Comparison of ENCODE assay signal across 9 mouse cellular contexts in genomic region chr11:32552401-32553090, GRCm38 (mm10). TPM values are rescaled to one million over a fixed set of nuclear protein-coding genes. Genes with fewer than 3 reads are reported as not detected.
DNase-seq lines count a peak whose midpoint lies in the region; ATAC-seq and TF ChIP-seq lines count a peak whose summit lies in the region.
"Had no signal": no experiment of that assay in that cellular context is flagged by ENCODE, and none has a peak within 500 bp of the region (broad histone marks: within the 10 kb centered on the region; RNA-seq: fewer than 3 reads in every experiment).

No protein-coding gene starts in this region.

- no peak for DNase-seq in spleen, adult 2 months (ENCODE audit: low read depth in 1 of 2, low spot score in 2 of 2)
- no peak for DNase-seq in spleen, postnatal 4 days (ENCODE audit: low spot score in 2 of 2)
- DNase-seq in heart, postnatal 0 days (ENCODE audit: low spot score), result no peak
- DNase-seq in kidney, postnatal 4 days, result peak; percentile 25 to 47
- no peak for DNase-seq in yolk sac, embryonic 10.5 days (ENCODE audit: low spot score)
- no peak for DNase-seq in spleen, adult 12 weeks (ENCODE audit: low spot score)
- no peak for DNase-seq in cerebellum, adult 8-10 months
- DNase-seq: layer of hippocampus, postnatal 36 days had no signal

- no peaks in the 10 kb centered on the region for H3K9me3 ChIP-seq in heart, postnatal 0 days (replicated peaks; ENCODE audit: control insufficient read depth, low read length)

- no peak for TF ChIP-seq EP300 in heart, postnatal 0 days (IDR thresholded peaks at IDR 0.05; ENCODE audit: low read depth)

- H3K4me3 ChIP-seq in spleen, adult 2 months (ENCODE audit: extremely low read depth, insufficient read depth, insufficient read length), result no peak overlapping the region
- no peak overlapping the region for H3K4me3 ChIP-seq in heart, postnatal 0 days (ENCODE audit: low read depth, low read length)
- no peak overlapping the region for H3K4me3 ChIP-seq in small intestine, adult 2 months (ENCODE audit: low read depth, low read length)

- peaks cover 14% of the 10 kb centered on the region for H3K36me3 ChIP-seq in spleen, adult 2 months (ENCODE audit: control insufficient read depth, insufficient read depth, low read length)
- H3K36me3 ChIP-seq in heart, postnatal 0 days (replicated peaks; ENCODE audit: control insufficient read depth, insufficient read depth, low read length), result no peaks in the 10 kb centered on the region
- 0 out of 2 replicates have a peak, but pooled peaks cover 6% of the 10 kb centered on the region for H3K36me3 ChIP-seq in small intestine, adult 2 months (ENCODE audit: control insufficient read depth, insufficient read depth, low read length)

- ATAC-seq in heart, postnatal 0 days (ENCODE audit: insufficient read depth, low read depth), result peak; percentile 28; the same call in 1 of the 2 replicates

- 65% methylated on average over 13 of the region's 13 CpGs for WGBS in spleen, adult 2 months
- 50% methylated on average over 13 of the region's 13 CpGs for WGBS in heart, postnatal 0 days
- WGBS in small intestine, adult 2 months, result 74% methylated on average over 13 of the region's 13 CpGs

- H3K9ac ChIP-seq in heart, postnatal 0 days (replicated peaks; ENCODE audit: low read depth, low read length), result no peak overlapping the region

- H3K4me2 ChIP-seq in heart, postnatal 0 days (ENCODE audit: low read depth, low read length), result no peak overlapping the region

- no peaks in the 10 kb centered on the region for H3K27me3 ChIP-seq in spleen, adult 2 months (ENCODE audit: control insufficient read depth, insufficient read depth, low read length)
- H3K27me3 ChIP-seq in heart, postnatal 0 days (ENCODE audit: control insufficient read depth, insufficient read depth, low read length), result no peaks in the 10 kb centered on the region
- no peaks in the 10 kb centered on the region for H3K27me3 ChIP-seq in small intestine, adult 2 months (ENCODE audit: control insufficient read depth, insufficient read depth, low read length)

- no peak for TF ChIP-seq POLR2A in spleen, adult 2 months (IDR thresholded peaks at IDR 0.05; ENCODE audit: low read depth, low read length)
- no peak for TF ChIP-seq POLR2A in small intestine, adult 2 months (IDR thresholded peaks at IDR 0.05; ENCODE audit: low read depth, low read length)

- H3K27ac ChIP-seq in spleen, adult 2 months (ENCODE audit: insufficient read depth, low read length), result peak overlapping the region; percentile 85
- peak overlapping the region; percentile 64 for H3K27ac ChIP-seq in heart, postnatal 0 days (ENCODE audit: low read depth)
- H3K27ac ChIP-seq in small intestine, adult 2 months (ENCODE audit: insufficient read depth, low read depth, low read length), result peak overlapping the region; percentile 95; the same call in 1 of the 2 replicates

- no peak for TF ChIP-seq CTCF in spleen, adult 2 months (IDR thresholded peaks at IDR 0.05; ENCODE audit: extremely low read depth, insufficient read depth, insufficient read length, insufficient replicate concordance)
- TF ChIP-seq CTCF in heart, postnatal 0 days (IDR thresholded peaks at IDR 0.05; ENCODE audit: low read depth), result no peak
- no peak for TF ChIP-seq CTCF in small intestine, adult 2 months (IDR thresholded peaks at IDR 0.05; ENCODE audit: extremely low read depth, insufficient read length, insufficient replicate concordance, low read depth, low read length)

- H3K4me1 ChIP-seq in spleen, adult 2 months (ENCODE audit: control insufficient read depth, insufficient read depth, insufficient read length), result peaks cover 71% of the 10 kb centered on the region
- H3K4me1 ChIP-seq in heart, postnatal 0 days (ENCODE audit: control insufficient read depth, insufficient read depth), result peaks cover 37% of the 10 kb centered on the region
- peaks cover 46% of the 10 kb centered on the region for H3K4me1 ChIP-seq in small intestine, adult 2 months (ENCODE audit: control insufficient read depth, insufficient read depth, insufficient read length, low read length)

RNA-seq across cellular contexts. Expression of gene Stk10, which starts 19.4 kb away (rescaled TPM):
- polyA plus RNA-seq in spleen, adult 2 months (2012; rRNA removed), result 82.8 and 87.0 TPM in 2 replicates
- total RNA-seq in heart, postnatal 0 days (2014; rRNA removed; ENCODE audit: low replicate concordance), result 4.3 and 6.2 TPM in 2 replicates
- polyA plus RNA-seq in heart, postnatal 0 days (2015; fragmentation: Nextera tagmentation; extraction: Ambion mirVana), result 1.4 and 1.6 TPM in 2 replicates
- polyA plus RNA-seq in small intestine, adult 2 months (2012; rRNA removed), result 12.7 and 49.4 TPM in 2 replicates

RNA-seq across cellular contexts. Expression of gene Efcab9, which starts 20.7 kb away (rescaled TPM):
- polyA plus RNA-seq in spleen, adult 2 months (2012; rRNA removed), result 0.16 and 0.54 TPM in 2 replicates
- not detected in 2 replicates for total RNA-seq in heart, postnatal 0 days (2014; rRNA removed; ENCODE audit: low replicate concordance)
- 0.18 and 0.26 TPM in 2 replicates for polyA plus RNA-seq in heart, postnatal 0 days (2015; fragmentation: Nextera tagmentation; extraction: Ambion mirVana)
- polyA plus RNA-seq in small intestine, adult 2 months (2012; rRNA removed), result not detected in 2 replicates

Comparison
In these comparisons a context has a peak if more than half of its experiments do, and no peak if none do; other contexts are left out.
1. DNase-seq: peak in kidney, postnatal 4 days (2 of 2); none in spleen, adult 2 months (0 of 2), spleen, postnatal 4 days (0 of 2), heart, postnatal 0 days (single experiment), yolk sac, embryonic 10.5 days (single experiment), spleen, adult 12 weeks (single experiment) and cerebellum, adult 8-10 months (single experiment).
2. Peak in every context shown above with its lines, with median percentiles within 50 percentile points of each other: H3K27ac ChIP-seq.